Mouse (Mus musculus): ENCODE results near the gene Nfkbib.

- TF ChIP-seq CTCF (IDR thresholded peaks at IDR 0.05; ENCODE audit: extremely low read depth, insufficient read depth, low read length) (no peak), POLR2A (IDR thresholded peaks at IDR 0.05; ENCODE audit: extremely low read depth, insufficient read depth, low read length) (no peak)
Measured at GRCm38 (mm10) chr7:28801901-28802670, 34.8 kb upstream of the Nfkbib start.

All from cortical plate, adult 2 months (tissue).